Mouse (Mus musculus) olfactory bulb, adult 2 months (tissue): ENCODE results near the gene Irf9.

Experiments used
- CTCF ChIP-seq: fragments of 200-500 bp; IDR thresholded peaks from 2 replicates; pipeline ENCODE4 v1.5.1; 2012; ENCODE audit warnings: low read depth, mild to moderate bottlenecking, low read length, moderate library complexity; ENCODE audit not compliant: insufficient read depth
- POLR2A ChIP-seq: fragments of 200-500 bp; IDR thresholded peaks from 2 replicates; pipeline ENCODE4 v1.6.1; 2012; ENCODE audit warnings: mild to moderate bottlenecking, low read depth, low read length, moderate library complexity; ENCODE audit not compliant: insufficient read depth

DNA sequence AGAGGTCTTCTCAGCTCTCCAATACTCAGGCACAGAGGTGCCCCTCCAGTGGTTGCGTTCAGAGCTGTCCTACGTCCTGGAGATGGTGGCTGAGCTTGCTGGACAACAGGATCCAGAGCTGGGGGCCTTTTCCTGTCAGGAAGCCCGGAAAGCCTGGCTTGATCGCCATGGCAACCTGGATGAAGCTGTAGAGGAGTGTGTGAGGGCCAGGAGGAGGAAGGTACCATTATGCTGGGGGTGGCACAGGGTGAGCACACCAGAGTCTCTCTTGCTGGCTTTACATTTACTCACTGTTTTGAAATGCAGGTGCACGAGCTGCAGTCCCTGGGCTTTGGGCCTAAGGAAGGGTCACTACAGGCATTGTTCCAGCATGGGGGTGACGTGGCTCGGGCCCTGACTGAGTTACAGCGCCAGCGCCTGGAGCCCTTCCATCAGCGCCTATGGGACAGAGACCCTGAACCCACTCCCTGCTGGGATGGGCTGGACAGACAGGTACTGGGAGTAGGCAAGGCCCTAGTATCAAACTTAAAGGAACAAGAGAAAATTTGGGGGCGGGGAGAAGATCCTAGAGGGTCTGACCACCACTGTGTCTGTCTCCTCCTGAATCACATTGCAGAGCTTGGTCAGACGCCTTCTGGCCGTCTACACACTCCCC is 7.2 kb upstream of the Irf9 start:
- no peak for TF ChIP-seq POLR2A
- TF ChIP-seq CTCF: no peak
